Mouse (Mus musculus) A20 (cell line): ENCODE measurements around the gene Olfr347.

Source experiments
- DNase-seq: peaks from one replicate; pipeline ENCODE4 v3.0.0-alpha.2; 2011; ENCODE audit warnings: low read depth, low spot score

The Olfr347 gene

GRCm38 (mm10) chr2:36731602-36732001 is at the start of gene Olfr347:
Gene Olfr347, plus strand, starts transcription at chr2:36731902.
- DNase-seq: no peak

- DNase-seq: no peak
These were observed 46.2 kb upstream of the Olfr347 start, which contains the start of gene Olfr346 for GRCm38 (mm10) chr2:36685488-36685887. Gene Olfr346, plus strand, starts transcription at chr2:36685788.

GRCm38 (mm10) chr2:36736226-36736625 is 4.5 kb downstream of the Olfr347 start:
- DNase-seq: peak; percentile 17

- DNase-seq: no peak
These were observed 52.3 kb downstream of the Olfr347 start, which contains the start of gene Olfr348 for GRCm38 (mm10) chr2:36783976-36784375. Gene Olfr348, plus strand, starts transcription at chr2:36784276.
